Mouse (Mus musculus) forebrain, embryonic 10.5 days (tissue): ENCODE data around the gene Psmd10. TPM values are rescaled to one million over a fixed set of nuclear protein-coding genes. Genes with fewer than 3 reads are reported as not detected.
A peak's percentile ranks its signal among the peaks of the same experiment; 100 is the strongest.

Source experiments
- DNase-seq: peaks from one replicate; pipeline ENCODE4 v3.0.0-alpha.2; 2017; ENCODE audit warnings: low spot score; ENCODE audit errors: extremely low spot score
- H3K27ac ChIP-seq: fragments of 300-500 bp; sonication (generic); 2 replicates; pipeline ENCODE4 v1.5.1; 2016; ENCODE audit warnings: mild to moderate bottlenecking
- H3K27me3 ChIP-seq: fragments of 300-500 bp; sonication (generic); 2 replicates; pipeline ENCODE4 v1.6.1; 2016; ENCODE audit warnings: mild to moderate bottlenecking; ENCODE audit not compliant: poor library complexity, severe bottlenecking
- H3K36me3 ChIP-seq: fragments of 300-500 bp; sonication (generic); replicated peaks from 2 replicates; pipeline ENCODE4 v1.6.1; 2016; ENCODE audit warnings: mild to moderate bottlenecking, moderate library complexity
- H3K4me1 ChIP-seq: fragments of 300-500 bp; sonication (generic); 2 replicates; pipeline ENCODE4 v1.6.1; 2016
- H3K4me3 ChIP-seq: fragments of 300-500 bp; sonication (generic); 2 replicates; pipeline ENCODE4 v1.5.1; 2016; ENCODE audit warnings: mild to moderate bottlenecking, moderate library complexity
- H3K9me3 ChIP-seq: fragments of 300-500 bp; sonication (generic); 2 replicates; pipeline ENCODE4 v1.6.1; 2016; ENCODE audit warnings: mild to moderate bottlenecking, moderate library complexity
- WGBS: fragments of 180-500 bp; shearing (Covaris S2); methylation state at CpG from one replicate; pipeline ENCODE4 v1.1.7; 2016; 5-methylcytosine and 5-hydroxymethylcytosine counted together
- polyA plus RNA-seq: library from polyadenylated mRNA; unstranded; fragments of >200 nt; fragmentation: Nextera tagmentation; extraction: Ambion mirVana; gene quantifications from 2 replicates; pipeline ENCODE4 v1.2.1, GENCODE M21; 2016

The Psmd10 gene
- polyA plus RNA-seq: 50.5 and 52.3 TPM in 2 replicates

- Histone ChIP-seq H3K27me3 (peaks cover 91% of the 10 kb centered on the region), H3K4me3 (peak within 1 kb of the TSS; percentile 57), H3K36me3 (no peaks in the 10 kb centered on the region), H3K9me3 (no peaks in the 10 kb centered on the region), H3K4me1 (peaks cover 8% of the 10 kb centered on the region), H3K27ac (peak within 1 kb of the TSS; percentile 75)
- 17% methylated on average over 23 of the region's 23 CpGs for WGBS
- DNase-seq: peak; percentile 84
These were observed at the start of gene Psmd10, which contains the start of gene Atg4a for GRCm38 (mm10) chrX:140956272-140956940. Psmd10 (minus strand) TSS chrX:140956728. Atg4a (plus strand) TSS chrX:140956907.

- H3K27ac ChIP-seq: no peak overlapping the region
- no peaks in the 10 kb centered on the region for H3K9me3 ChIP-seq
- no peak overlapping the region for H3K4me3 ChIP-seq
- no peak for DNase-seq
- H3K27me3 ChIP-seq: peaks cover 54% of the 10 kb centered on the region
- H3K36me3 ChIP-seq: no peaks in the 10 kb centered on the region
- H3K4me1 ChIP-seq: no peaks in the 10 kb centered on the region
These were observed 42.4 kb upstream of the Psmd10 start for GRCm38 (mm10) chrX:140998885-140999284.

GRCm38 (mm10) chrX:140997912-140998545 lies 41.5 kb upstream of the Psmd10 start:
- Histone ChIP-seq H3K9me3 (no peaks in the 10 kb centered on the region), H3K4me1 (no peaks in the 10 kb centered on the region), H3K27ac (no peak overlapping the region), H3K27me3 (peaks cover 59% of the 10 kb centered on the region), H3K36me3 (no peaks in the 10 kb centered on the region), H3K4me3 (no peak overlapping the region)
- 73% methylated on average over 1 of the region's 1 CpGs for WGBS
- DNase-seq: no peak

GRCm38 (mm10) chrX:140996909-140997516 lies 40.5 kb upstream of the Psmd10 start:
- Histone ChIP-seq H3K4me1 (no peaks in the 10 kb centered on the region), H3K9me3 (no peaks in the 10 kb centered on the region), H3K27me3 (peaks cover 69% of the 10 kb centered on the region), H3K27ac (no peak overlapping the region; the same call in 1 of the 2 replicates), H3K36me3 (no peaks in the 10 kb centered on the region), H3K4me3 (no peak overlapping the region)
- DNase-seq: no peak
- WGBS: 85% methylated on average over 1 of the region's 1 CpGs

- Histone ChIP-seq H3K27ac (no peak overlapping the region), H3K27me3 (peaks cover 100% of the 10 kb centered on the region), H3K4me3 (no peak overlapping the region), H3K9me3 (no peaks in the 10 kb centered on the region), H3K36me3 (no peaks in the 10 kb centered on the region), H3K4me1 (peaks cover 4% of the 10 kb centered on the region; the same call in 1 of the 2 replicates)
- DNase-seq: no peak
- 75% methylated on average over 2 of the region's 2 CpGs for WGBS
These were observed 28.7 kb upstream of the Psmd10 start for GRCm38 (mm10) chrX:140985256-140985655.

- H3K27ac ChIP-seq: no peak overlapping the region
- 77% methylated on average over 6 of the region's 6 CpGs for WGBS
- no peak overlapping the region for H3K4me3 ChIP-seq
- H3K27me3 ChIP-seq: peaks cover 100% of the 10 kb centered on the region
- no peaks in the 10 kb centered on the region for H3K9me3 ChIP-seq
- H3K4me1 ChIP-seq: peaks cover 4% of the 10 kb centered on the region; the same call in 1 of the 2 replicates
- H3K36me3 ChIP-seq: no peaks in the 10 kb centered on the region
- no peak for DNase-seq
These were observed 28.3 kb upstream of the Psmd10 start for GRCm38 (mm10) chrX:140984795-140985194.

GRCm38 (mm10) chrX:140983206-140983960 lies 26.9 kb upstream of the Psmd10 start:
- H3K4me3 ChIP-seq: no peak overlapping the region
- H3K27me3 ChIP-seq: peaks cover 100% of the 10 kb centered on the region
- peaks cover 4% of the 10 kb centered on the region; the same call in 1 of the 2 replicates for H3K4me1 ChIP-seq
- no peaks in the 10 kb centered on the region for H3K9me3 ChIP-seq
- no peak overlapping the region for H3K27ac ChIP-seq
- no peak for DNase-seq
- WGBS: 59% methylated on average over 6 of the region's 6 CpGs
- H3K36me3 ChIP-seq: no peaks in the 10 kb centered on the region

- no peak for DNase-seq
- H3K27ac ChIP-seq: no peak overlapping the region
- no peaks in the 10 kb centered on the region for H3K9me3 ChIP-seq
- peaks cover 100% of the 10 kb centered on the region for H3K27me3 ChIP-seq
- 76% methylated on average over 4 of the region's 4 CpGs for WGBS
- H3K36me3 ChIP-seq: no peaks in the 10 kb centered on the region
- H3K4me1 ChIP-seq: peaks cover 4% of the 10 kb centered on the region; the same call in 1 of the 2 replicates
- no peak overlapping the region for H3K4me3 ChIP-seq
These were observed 23.6 kb upstream of the Psmd10 start for GRCm38 (mm10) chrX:140980163-140980562.

GRCm38 (mm10) chrX:140979546-140979945 lies 23.0 kb upstream of the Psmd10 start:
- no peak overlapping the region for H3K27ac ChIP-seq
- no peak for DNase-seq
- no peaks in the 10 kb centered on the region for H3K36me3 ChIP-seq
- no peaks in the 10 kb centered on the region for H3K9me3 ChIP-seq
- peaks cover 4% of the 10 kb centered on the region; the same call in 1 of the 2 replicates for H3K4me1 ChIP-seq
- WGBS: 80% methylated on average over 2 of the region's 2 CpGs
- no peak overlapping the region for H3K4me3 ChIP-seq
- H3K27me3 ChIP-seq: peaks cover 100% of the 10 kb centered on the region

- H3K4me3 ChIP-seq: no peak overlapping the region
- no peaks in the 10 kb centered on the region for H3K36me3 ChIP-seq
- no peak for DNase-seq
- WGBS: 100% methylated on average over 1 of the region's 1 CpGs
- H3K9me3 ChIP-seq: no peaks in the 10 kb centered on the region
- H3K4me1 ChIP-seq: peaks cover 2% of the 10 kb centered on the region; the same call in 1 of the 2 replicates
- peaks cover 100% of the 10 kb centered on the region for H3K27me3 ChIP-seq
- H3K27ac ChIP-seq: no peak overlapping the region
These were observed 22.4 kb upstream of the Psmd10 start for GRCm38 (mm10) chrX:140978943-140979342.

GRCm38 (mm10) chrX:140956959-140957358 lies 431 bp upstream of the Psmd10 start:
- WGBS: 30% methylated on average over 5 of the region's 5 CpGs
- Histone ChIP-seq H3K4me3 (peak overlapping the region; percentile 57), H3K9me3 (no peaks in the 10 kb centered on the region), H3K36me3 (no peaks in the 10 kb centered on the region), H3K4me1 (peaks cover 8% of the 10 kb centered on the region), H3K27ac (no peak overlapping the region), H3K27me3 (peaks cover 86% of the 10 kb centered on the region)
- DNase-seq: no peak

GRCm38 (mm10) chrX:140953618-140954017 lies 2.9 kb downstream of the Psmd10 start:
- Histone ChIP-seq H3K27me3 (peaks cover 95% of the 10 kb centered on the region), H3K36me3 (peaks cover 12% of the 10 kb centered on the region; the same call in 1 of the 2 replicates), H3K4me3 (no peak overlapping the region), H3K4me1 (peaks cover 8% of the 10 kb centered on the region), H3K27ac (no peak overlapping the region), H3K9me3 (no peaks in the 10 kb centered on the region)
- DNase-seq: no peak
- WGBS: 90% methylated on average over 4 of the region's 4 CpGs
